Mouse (Mus musculus) bone marrow, adult 2 months (tissue): Measurements from ENCODE around the gene Abcc9.

Experiments
- CTCF ChIP-seq: fragments of 200-500 bp; IDR thresholded peaks from 2 replicates; pipeline ENCODE4 v1.5.1; 2011; ENCODE audit warnings: low read length, control low read depth; ENCODE audit not compliant: control insufficient read depth, insufficient read depth
- POLR2A ChIP-seq: fragments of 200-500 bp; IDR thresholded peaks from 2 replicates; pipeline ENCODE4 v1.6.1; 2011; ENCODE audit warnings: low read depth, mild to moderate bottlenecking, control low read depth, low read length, borderline replicate concordance; ENCODE audit not compliant: control insufficient read depth

GRCm38 (mm10) chr6:142669343-142669742, 32.8 kb downstream of the Abcc9 start:
- TF ChIP-seq CTCF, result no peak
- TF ChIP-seq POLR2A, result no peak
